Mouse (Mus musculus) brain, embryonic 14.5 days (tissue): ENCODE measurements around the gene Gm32802.
"Not testable (repeated sequence)": the region's sequence is repeated elsewhere in the genome, so short reads cannot be mapped to it uniquely, and the experiment has no call there.

Experiments
- CTCF ChIP-seq: fragments of 200-500 bp; IDR thresholded peaks from 2 replicates; pipeline ENCODE4 v1.5.1; 2012; ENCODE audit warnings: inconsistent platforms, mild to moderate bottlenecking, moderate library complexity, borderline replicate concordance; ENCODE audit not compliant: insufficient read depth, insufficient read length; ENCODE audit errors: extremely low read depth
- POLR2A ChIP-seq: fragments of 200-500 bp; IDR thresholded peaks from 2 replicates; pipeline ENCODE4 v1.6.1; 2012; ENCODE audit warnings: mild to moderate bottlenecking, inconsistent platforms, borderline replicate concordance; ENCODE audit not compliant: poor library complexity, insufficient read depth, insufficient read length, severe bottlenecking; ENCODE audit errors: extremely low read depth

GRCm38 (mm10) chr10:118215719-118216393, 42.6 kb upstream of the Gm32802 start:
- not testable (repeated sequence) for TF ChIP-seq CTCF, POLR2A
